Mouse (Mus musculus): Measurements from ENCODE around the gene Nebl. TPM values are rescaled to one million over a fixed set of nuclear protein-coding genes. Genes with fewer than 3 reads are reported as not detected.

Gene Nebl
- polyA plus RNA-seq, 1 experiment from 2014 or later, result 5.4 TPM

GRCm38 (mm10) chr2:17599860-17600259, 131.4 kb downstream of the Nebl start:
- Histone ChIP-seq H3K36me3 (no peaks in the 10 kb centered on the region), H3K4me1 (replicated peaks) (peaks cover 6% of the 10 kb centered on the region; the same call in 1 of the 2 replicates), H3K4me2 (replicated peaks) (no peak overlapping the region), H3K27me3 (peaks cover 22% of the 10 kb centered on the region), H3K4me3 (replicated peaks) (no peak overlapping the region), H3K9me3 (no peaks in the 10 kb centered on the region), H3K9ac (replicated peaks) (no peak overlapping the region), H3K27ac (no peak overlapping the region)
- 0 out of 2 replicates have a peak, but pooled peaks have one; percentile 45 for ATAC-seq
- 9% methylated on average over 4 of the region's 4 CpGs for WGBS

- Histone ChIP-seq H3K36me3 (no peaks in the 10 kb centered on the region), H3K4me1 (replicated peaks) (peaks cover 6% of the 10 kb centered on the region; the same call in 1 of the 2 replicates), H3K4me3 (replicated peaks) (no peak overlapping the region), H3K9ac (replicated peaks) (no peak overlapping the region), H3K27me3 (peaks cover 22% of the 10 kb centered on the region), H3K9me3 (no peaks in the 10 kb centered on the region; the same call in 1 of the 2 replicates), H3K27ac (no peak overlapping the region), H3K4me2 (replicated peaks) (no peak overlapping the region)
- ATAC-seq, result no peak
- WGBS, result 49% methylated on average over 2 of the region's 2 CpGs
These were observed 133.3 kb downstream of the Nebl start for GRCm38 (mm10) chr2:17597932-17598331.

GRCm38 (mm10) chr2:17589669-17590068, 141.6 kb downstream of the Nebl start:
- Histone ChIP-seq H3K9ac (replicated peaks) (no peak overlapping the region), H3K4me3 (replicated peaks) (no peak overlapping the region), H3K27ac (no peak overlapping the region), H3K27me3 (no peaks in the 10 kb centered on the region), H3K36me3 (no peaks in the 10 kb centered on the region), H3K4me1 (replicated peaks) (no peaks in the 10 kb centered on the region), H3K4me2 (replicated peaks) (no peak overlapping the region), H3K9me3 (no peaks in the 10 kb centered on the region; the same call in 1 of the 2 replicates)
- 87% methylated on average over 3 of the region's 3 CpGs for WGBS
- ATAC-seq, result no peak

GRCm38 (mm10) chr2:17585329-17585992, 145.8 kb downstream of the Nebl start:
- Histone ChIP-seq H3K36me3 (no peaks in the 10 kb centered on the region), H3K4me3 (replicated peaks) (no peak overlapping the region), H3K4me1 (replicated peaks) (no peaks in the 10 kb centered on the region), H3K27me3 (no peaks in the 10 kb centered on the region), H3K4me2 (replicated peaks) (no peak overlapping the region), H3K27ac (no peak overlapping the region), H3K9me3 (no peaks in the 10 kb centered on the region), H3K9ac (replicated peaks) (no peak overlapping the region)
- 91% methylated on average over 6 of the region's 6 CpGs for WGBS
- ATAC-seq, result no peak

GRCm38 (mm10) chr2:17575648-17576047, 155.6 kb downstream of the Nebl start:
- Histone ChIP-seq H3K4me1 (replicated peaks) (no peaks in the 10 kb centered on the region), H3K36me3 (no peaks in the 10 kb centered on the region), H3K9me3 (0 out of 2 replicates have a peak, but pooled peaks cover 3% of the 10 kb centered on the region), H3K4me3 (replicated peaks) (no peak overlapping the region), H3K9ac (replicated peaks) (no peak overlapping the region), H3K4me2 (replicated peaks) (no peak overlapping the region), H3K27ac (no peak overlapping the region), H3K27me3 (no peaks in the 10 kb centered on the region)
- ATAC-seq, result no peak
- WGBS, result 71% methylated on average over 3 of the region's 3 CpGs

- Histone ChIP-seq H3K9ac (replicated peaks) (no peak overlapping the region), H3K9me3 (no peaks in the 10 kb centered on the region), H3K4me2 (replicated peaks) (no peak overlapping the region), H3K4me1 (replicated peaks) (no peaks in the 10 kb centered on the region), H3K27me3 (no peaks in the 10 kb centered on the region), H3K4me3 (replicated peaks) (no peak overlapping the region), H3K27ac (no peak overlapping the region), H3K36me3 (no peaks in the 10 kb centered on the region)
- 70% methylated on average over 2 of the region's 2 CpGs for WGBS
- no peak for ATAC-seq
These were observed 159.5 kb downstream of the Nebl start for GRCm38 (mm10) chr2:17571716-17572115.

- H3K4me2 ChIP-seq (replicated peaks), result peak overlapping the region; percentile 19
- H3K4me1 ChIP-seq (replicated peaks), result peaks cover 14% of the 10 kb centered on the region
- no peaks in the 10 kb centered on the region for H3K36me3 ChIP-seq
- H3K9ac ChIP-seq (replicated peaks), result no peak overlapping the region
- H3K27ac ChIP-seq, result no peak overlapping the region
- ATAC-seq, result peak; percentile 77
- H3K27me3 ChIP-seq, result no peaks in the 10 kb centered on the region
- WGBS, result 10% methylated on average over 4 of the region's 4 CpGs
- H3K4me3 ChIP-seq (replicated peaks), result no peak overlapping the region
- H3K9me3 ChIP-seq, result no peaks in the 10 kb centered on the region
These were observed 172.1 kb downstream of the Nebl start for GRCm38 (mm10) chr2:17558889-17559742.

GRCm38 (mm10) chr2:17549895-17550558, 181.2 kb downstream of the Nebl start:
- Histone ChIP-seq H3K9me3 (no peaks in the 10 kb centered on the region), H3K4me2 (replicated peaks) (no peak overlapping the region), H3K27me3 (no peaks in the 10 kb centered on the region), H3K36me3 (no peaks in the 10 kb centered on the region), H3K4me1 (replicated peaks) (0 out of 2 replicates have a peak, but pooled peaks cover 3% of the 10 kb centered on the region), H3K9ac (replicated peaks) (no peak overlapping the region), H3K4me3 (replicated peaks) (no peak overlapping the region), H3K27ac (no peak overlapping the region)
- ATAC-seq, result no peak
- 18% methylated on average over 4 of the region's 4 CpGs for WGBS

- WGBS, result 57% methylated on average over 3 of the region's 3 CpGs
- ATAC-seq, result no peak
- no peak overlapping the region for H3K9ac ChIP-seq (replicated peaks)
These were observed 184.8 kb downstream of the Nebl start for GRCm38 (mm10) chr2:17546354-17546948.

GRCm38 (mm10) chr2:17539737-17540136, 191.5 kb downstream of the Nebl start:
- H3K4me1 ChIP-seq (replicated peaks), result no peaks in the 10 kb centered on the region
- no peak overlapping the region for H3K4me3 ChIP-seq (replicated peaks)
- 53% methylated on average over 10 of the region's 10 CpGs for WGBS
- no peaks in the 10 kb centered on the region for H3K27me3 ChIP-seq
- no peak overlapping the region for H3K4me2 ChIP-seq (replicated peaks)
- no peak overlapping the region for H3K27ac ChIP-seq
- 0 out of 2 replicates have a peak, but pooled peaks have one; percentile 20 for ATAC-seq
- H3K9me3 ChIP-seq, result no peaks in the 10 kb centered on the region
- no peak overlapping the region for H3K9ac ChIP-seq (replicated peaks)
- H3K36me3 ChIP-seq, result no peaks in the 10 kb centered on the region

More at GRCm38 (mm10) chr2:17546354-17546948, 184.8 kb downstream of the Nebl start:
- H3K27ac ChIP-seq, result no peak overlapping the region
- H3K9me3 ChIP-seq, result no peaks in the 10 kb centered on the region
- no peaks in the 10 kb centered on the region for H3K27me3 ChIP-seq
- H3K4me2 ChIP-seq (replicated peaks), result no peak overlapping the region
- H3K36me3 ChIP-seq, result no peaks in the 10 kb centered on the region
- no peak overlapping the region for H3K4me3 ChIP-seq (replicated peaks)
- 0 out of 2 replicates have a peak, but pooled peaks cover 3% of the 10 kb centered on the region for H3K4me1 ChIP-seq (replicated peaks)

- ATAC-seq, result no peak
- H3K9me3 ChIP-seq, result no peaks in the 10 kb centered on the region
These were observed 192.8 kb downstream of the Nebl start for GRCm38 (mm10) chr2:17538493-17538892.

More at GRCm38 (mm10) chr2:17538493-17538892, 192.8 kb downstream of the Nebl start:
- Histone ChIP-seq H3K27me3 (no peaks in the 10 kb centered on the region), H3K4me3 (replicated peaks) (no peak overlapping the region), H3K9ac (replicated peaks) (no peak overlapping the region), H3K4me1 (replicated peaks) (no peaks in the 10 kb centered on the region), H3K4me2 (replicated peaks) (no peak overlapping the region), H3K36me3 (no peaks in the 10 kb centered on the region), H3K27ac (no peak overlapping the region)
- 96% methylated on average over 4 of the region's 4 CpGs for WGBS

Measured in midbrain, embryonic 13.5 days (tissue).